Mouse (Mus musculus) small intestine, adult 2 months (tissue): ENCODE results near the gene Mfap4.

Experiments
- CTCF ChIP-seq: fragments of 200-500 bp; IDR thresholded peaks from 2 replicates; pipeline ENCODE4 v1.5.1; 2012; ENCODE audit warnings: low read depth, mild to moderate bottlenecking, control low read depth, inconsistent platforms, low read length, moderate library complexity, mixed read lengths; ENCODE audit not compliant: insufficient replicate concordance, insufficient read length; ENCODE audit errors: extremely low read depth
- POLR2A ChIP-seq: fragments of 200-500 bp; IDR thresholded peaks from 2 replicates; pipeline ENCODE4 v1.6.1; 2012; ENCODE audit warnings: low read depth, mild to moderate bottlenecking, control low read depth, inconsistent platforms, low read length, moderate library complexity

DNA sequence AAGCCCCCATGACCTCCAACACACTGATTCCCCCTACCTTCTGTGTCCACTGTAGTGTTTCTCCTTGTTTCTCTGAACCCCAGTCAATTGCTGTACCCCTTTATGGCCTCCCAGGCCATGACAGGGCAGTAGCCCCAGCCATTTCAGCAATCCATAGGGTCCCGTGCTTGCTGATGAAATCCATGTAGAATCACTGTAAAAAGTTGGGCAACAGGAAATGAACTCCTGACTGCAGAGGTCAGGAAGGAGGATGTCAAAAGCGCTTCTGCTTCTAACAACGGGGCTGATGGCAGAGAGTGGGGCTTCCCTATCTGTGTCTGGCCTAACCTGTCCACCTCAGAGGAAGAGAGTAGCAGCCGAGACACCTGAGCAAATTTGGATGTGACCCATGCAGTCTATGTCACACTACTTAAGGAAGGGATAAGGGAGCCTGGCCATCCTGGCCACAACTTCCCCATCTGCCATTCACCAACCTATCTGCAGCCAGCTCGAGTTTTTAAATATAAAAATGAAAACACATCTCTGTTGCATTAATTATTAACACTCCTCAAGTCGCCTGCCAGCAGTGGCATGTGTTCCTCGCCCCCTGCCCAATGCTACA lies 15.8 kb upstream of the Mfap4 start:
- TF ChIP-seq CTCF (no peak), POLR2A (no peak)
